Mouse (Mus musculus) central nervous system, embryonic 11.5 days (tissue): Measurements from ENCODE around the gene Slc9a3r1. TPM values are rescaled to one million over a fixed set of nuclear protein-coding genes. Genes with fewer than 3 reads are reported as not detected.

Source experiments
- polyA plus RNA-seq: library from polyadenylated mRNA; depleted of rRNA; stranded (reverse); fragments of >200 nt; gene quantifications from 2 replicates; pipeline ENCODE4 v1.2.3, GENCODE M21; 2012; rRNA removed

Gene Slc9a3r1
- polyA plus RNA-seq = 28.0 and 39.8 TPM in 2 replicates

GRCm38 (mm10) chr11:115162832-115163480, at the start of gene Slc9a3r1:
TSS of gene Slc9a3r1 (plus strand) at chr11:115163341.

GRCm38 (mm10) chr11:115133800-115134199, 29.3 kb upstream of the Slc9a3r1 start, which contains the start of gene Cd300lf:
TSS of gene Cd300lf (minus strand) at chr11:115133992.

GRCm38 (mm10) chr11:115187224-115187639, 24.1 kb downstream of the Slc9a3r1 start, which contains the start of gene Tmem104:
TSS of gene Tmem104 (plus strand) at chr11:115187487.

GRCm38 (mm10) chr11:115187693-115188092, 24.6 kb downstream of the Slc9a3r1 start, which contains the start of gene Nat9:
TSS of gene Nat9 (minus strand) at chr11:115187859.

Other genes starting within 250 kb of the Slc9a3r1 start
- gene Cd300lb, start 229.0 kb upstream of the Slc9a3r1 start, polyA plus RNA-seq = 0.05 and 0.15 TPM in 2 replicates
- gene Cd300c, start 194.2 kb upstream of the Slc9a3r1 start, polyA plus RNA-seq = 0.08 TPM in 1 of 2 replicates, not detected in the other
- 0.07 and 0.11 TPM in 2 replicates for gene Cd300ld, start 173.4 kb upstream of the Slc9a3r1 start, polyA plus RNA-seq
- gene Cd300c2, start 161.5 kb upstream of the Slc9a3r1 start, polyA plus RNA-seq = 1.3 and 1.6 TPM in 2 replicates
- gene Cd300ld2, start 147.1 kb upstream of the Slc9a3r1 start, polyA plus RNA-seq = not detected in 2 replicates
- gene Cd300ld4, start 136.3 kb upstream of the Slc9a3r1 start, polyA plus RNA-seq = 0.16 TPM in 1 of 2 replicates, not detected in the other
- gene Cd300ld5, start 125.6 kb upstream of the Slc9a3r1 start, polyA plus RNA-seq = 0.23 TPM in 1 of 2 replicates, not detected in the other
- gene Cd300ld3, start 114.9 kb upstream of the Slc9a3r1 start, polyA plus RNA-seq = 0.23 and 0.45 TPM in 2 replicates
- 0.02 and 0.04 TPM in 2 replicates for gene Cd300e, start 101.2 kb upstream of the Slc9a3r1 start, polyA plus RNA-seq
- gene Rab37, start 71.9 kb upstream of the Slc9a3r1 start, polyA plus RNA-seq = 1.4 and 2.0 TPM in 2 replicates
- gene Cd300lf, start 29.3 kb upstream of the Slc9a3r1 start, polyA plus RNA-seq = 0.20 and 0.29 TPM in 2 replicates
- gene Tmem104, start 24.1 kb downstream of the Slc9a3r1 start, polyA plus RNA-seq = 3.5 and 5.0 TPM in 2 replicates
- gene Nat9, start 24.5 kb downstream of the Slc9a3r1 start, polyA plus RNA-seq = 20.7 and 23.2 TPM in 2 replicates
- 1.1 and 1.7 TPM in 2 replicates for gene Grin2c, start 103.9 kb downstream of the Slc9a3r1 start, polyA plus RNA-seq
- 15.7 and 16.2 TPM in 2 replicates for gene Fdxr, start 113.7 kb downstream of the Slc9a3r1 start, polyA plus RNA-seq
- gene Fads6, start 134.3 kb downstream of the Slc9a3r1 start, polyA plus RNA-seq = 1.1 and 1.2 TPM in 2 replicates
- gene Otop2, start 143.8 kb downstream of the Slc9a3r1 start, polyA plus RNA-seq = 0.06 and 0.19 TPM in 2 replicates
- 0.01 and 0.02 TPM in 2 replicates for gene Ush1g, start 158.7 kb downstream of the Slc9a3r1 start, polyA plus RNA-seq
- gene Otop3, start 171.4 kb downstream of the Slc9a3r1 start, polyA plus RNA-seq = 0.13 and 0.15 TPM in 2 replicates
- 14.4 and 17.7 TPM in 2 replicates for gene Hid1, start 204.4 kb downstream of the Slc9a3r1 start, polyA plus RNA-seq
- gene Cdr2l, start 218.6 kb downstream of the Slc9a3r1 start, polyA plus RNA-seq = 29.3 and 33.6 TPM in 2 replicates
- gene Mrpl58, start 240.4 kb downstream of the Slc9a3r1 start, polyA plus RNA-seq = 139 and 210 TPM in 2 replicates